Mouse (Mus musculus) embryonic facial prominence, embryonic 10.5 days (tissue): ENCODE results near the gene Tmem262. TPM values are rescaled to one million over a fixed set of nuclear protein-coding genes. Genes with fewer than 3 reads are reported as not detected.
A peak's percentile ranks its signal among the peaks of the same experiment; 100 is the strongest.

Experiments
- DNase-seq: peaks from one replicate; pipeline ENCODE4 v3.0.0-alpha.2; 2017; ENCODE audit warnings: low spot score
- H3K27ac ChIP-seq: fragments of 300-500 bp; sonication (generic); replicated peaks from 2 replicates; pipeline ENCODE4 v1.5.1; 2016; ENCODE audit warnings: mild to moderate bottlenecking
- H3K27me3 ChIP-seq: fragments of 300-500 bp; sonication (generic); replicated peaks from 2 replicates; pipeline ENCODE4 v1.6.1; 2016; ENCODE audit warnings: low read depth, mild to moderate bottlenecking; ENCODE audit not compliant: poor library complexity, severe bottlenecking
- H3K36me3 ChIP-seq: fragments of 300-500 bp; sonication (generic); replicated peaks from 2 replicates; pipeline ENCODE4 v1.6.1; 2016; ENCODE audit warnings: mild to moderate bottlenecking, moderate library complexity
- H3K4me1 ChIP-seq: fragments of 300-500 bp; sonication (generic); 2 replicates; pipeline ENCODE4 v1.6.1; 2016
- H3K4me3 ChIP-seq: fragments of 300-500 bp; sonication (generic); 2 replicates; pipeline ENCODE4 v1.5.1; 2016; ENCODE audit warnings: mild to moderate bottlenecking, moderate library complexity
- H3K9me3 ChIP-seq: fragments of 300-500 bp; sonication (generic); 2 replicates; pipeline ENCODE4 v1.6.1; 2016; ENCODE audit warnings: mild to moderate bottlenecking
- WGBS: fragments of 180-500 bp; shearing (Covaris S2); methylation state at CpG from one replicate; pipeline ENCODE4 v1.1.7; 2016; 5-methylcytosine and 5-hydroxymethylcytosine counted together
- polyA plus RNA-seq: library from polyadenylated mRNA; unstranded; fragments of >200 nt; fragmentation: Nextera tagmentation; extraction: Ambion mirVana; gene quantifications from 2 replicates; pipeline ENCODE4 v1.2.1, GENCODE M21; 2016

Gene Tmem262
- polyA plus RNA-seq, 1 experiment from 2014 or later: not detected

- H3K27me3 ChIP-seq: no peaks in the 10 kb centered on the region
- H3K4me3 ChIP-seq: peak overlapping the region; percentile 82
- H3K27ac ChIP-seq: no peak overlapping the region; the same call in 1 of the 2 replicates
- H3K4me1 ChIP-seq: peaks cover 26% of the 10 kb centered on the region
- no peaks in the 10 kb centered on the region for H3K9me3 ChIP-seq
- DNase-seq: no peak
- peaks cover 50% of the 10 kb centered on the region for H3K36me3 ChIP-seq
- 90% methylated on average over 8 of the region's 8 CpGs for WGBS
These were observed 32.0 kb upstream of the Tmem262 start for GRCm38 (mm10) chr19:6047899-6048166.

GRCm38 (mm10) chr19:6048681-6049410, 31.0 kb upstream of the Tmem262 start:
- Histone ChIP-seq H3K4me1 (peaks cover 26% of the 10 kb centered on the region), H3K4me3 (peak overlapping the region; percentile 82; the same call in 1 of the 2 replicates), H3K36me3 (peaks cover 60% of the 10 kb centered on the region), H3K27me3 (no peaks in the 10 kb centered on the region), H3K9me3 (no peaks in the 10 kb centered on the region), H3K27ac (no peak overlapping the region)
- no peak for DNase-seq
- WGBS: 87% methylated on average over 11 of the region's 11 CpGs

GRCm38 (mm10) chr19:6052516-6052915, 27.3 kb upstream of the Tmem262 start:
- WGBS: 91% methylated on average over 7 of the region's 7 CpGs

GRCm38 (mm10) chr19:6054296-6054695, 25.5 kb upstream of the Tmem262 start:
- no peak for DNase-seq
- H3K4me3 ChIP-seq: no peak overlapping the region
- H3K9me3 ChIP-seq: no peaks in the 10 kb centered on the region
- no peak overlapping the region for H3K27ac ChIP-seq
- H3K4me1 ChIP-seq: peaks cover 20% of the 10 kb centered on the region
- H3K27me3 ChIP-seq: no peaks in the 10 kb centered on the region
- H3K36me3 ChIP-seq: peaks cover 79% of the 10 kb centered on the region
- 86% methylated on average over 5 of the region's 5 CpGs for WGBS

More at GRCm38 (mm10) chr19:6052516-6052915, 27.3 kb upstream of the Tmem262 start:
- H3K9me3 ChIP-seq: no peaks in the 10 kb centered on the region
- H3K4me3 ChIP-seq: no peak overlapping the region
- H3K27me3 ChIP-seq: no peaks in the 10 kb centered on the region
- H3K27ac ChIP-seq: no peak overlapping the region
- H3K36me3 ChIP-seq: peaks cover 85% of the 10 kb centered on the region
- peaks cover 24% of the 10 kb centered on the region for H3K4me1 ChIP-seq
- no peak for DNase-seq

GRCm38 (mm10) chr19:6056696-6057095, 23.1 kb upstream of the Tmem262 start:
- no peak overlapping the region for H3K27ac ChIP-seq

GRCm38 (mm10) chr19:6057313-6058096, 22.3 kb upstream of the Tmem262 start, which contains the start of the genes Mrpl49 and Fau:
Gene Mrpl49 (minus strand): TSS chr19:6057785.
Gene Fau (plus strand): TSS chr19:6057844.
- H3K4me3 ChIP-seq: peak within 1 kb of the TSS; percentile 70
- peaks cover 37% of the 10 kb centered on the region for H3K4me1 ChIP-seq
- under 1% methylated on average over 63 of the region's 63 CpGs for WGBS
- no peaks in the 10 kb centered on the region for H3K27me3 ChIP-seq
- H3K36me3 ChIP-seq: peaks cover 61% of the 10 kb centered on the region
- no peaks in the 10 kb centered on the region for H3K9me3 ChIP-seq
- H3K27ac ChIP-seq: peak within 1 kb of the TSS; percentile 90
- peak; percentile 99 for DNase-seq

More at GRCm38 (mm10) chr19:6056696-6057095, 23.1 kb upstream of the Tmem262 start:
- WGBS: 70% methylated on average over 4 of the region's 4 CpGs
- no peak for DNase-seq
- no peaks in the 10 kb centered on the region for H3K27me3 ChIP-seq
- no peaks in the 10 kb centered on the region for H3K9me3 ChIP-seq
- H3K4me3 ChIP-seq: peak overlapping the region; percentile 70
- H3K36me3 ChIP-seq: peaks cover 65% of the 10 kb centered on the region
- peaks cover 29% of the 10 kb centered on the region for H3K4me1 ChIP-seq

- H3K27ac ChIP-seq: peak overlapping the region; percentile 90
- peaks cover 45% of the 10 kb centered on the region for H3K4me1 ChIP-seq
- peak overlapping the region; percentile 70 for H3K4me3 ChIP-seq
- WGBS: 36% methylated on average over 5 of the region's 5 CpGs
- no peak for DNase-seq
- no peaks in the 10 kb centered on the region for H3K27me3 ChIP-seq
- peaks cover 61% of the 10 kb centered on the region for H3K36me3 ChIP-seq
- no peaks in the 10 kb centered on the region for H3K9me3 ChIP-seq
These were observed 21.3 kb upstream of the Tmem262 start for GRCm38 (mm10) chr19:6058513-6058912.

GRCm38 (mm10) chr19:6058966-6059365, 20.9 kb upstream of the Tmem262 start:
- peaks cover 61% of the 10 kb centered on the region for H3K36me3 ChIP-seq
- H3K4me1 ChIP-seq: peaks cover 45% of the 10 kb centered on the region
- no peak for DNase-seq
- H3K27ac ChIP-seq: no peak overlapping the region
- no peaks in the 10 kb centered on the region for H3K9me3 ChIP-seq
- no peaks in the 10 kb centered on the region for H3K27me3 ChIP-seq
- 86% methylated on average over 5 of the region's 5 CpGs for WGBS
- peak overlapping the region; percentile 70 for H3K4me3 ChIP-seq

GRCm38 (mm10) chr19:6061021-6061533, 18.8 kb upstream of the Tmem262 start, which contains the start of gene Znhit2:
Gene Znhit2 (plus strand): TSS chr19:6061192.
- DNase-seq: peak; percentile 93
- under 1% methylated on average over 58 of the region's 58 CpGs for WGBS
- H3K36me3 ChIP-seq: peaks cover 41% of the 10 kb centered on the region
- H3K9me3 ChIP-seq: no peaks in the 10 kb centered on the region
- H3K27me3 ChIP-seq: no peaks in the 10 kb centered on the region
- H3K4me1 ChIP-seq: peaks cover 45% of the 10 kb centered on the region
- H3K27ac ChIP-seq: peak within 1 kb of the TSS; percentile 94
- H3K4me3 ChIP-seq: peak within 1 kb of the TSS; percentile 94

GRCm38 (mm10) chr19:6061641-6062302, 18.1 kb upstream of the Tmem262 start:
- Histone ChIP-seq H3K27me3 (no peaks in the 10 kb centered on the region), H3K9me3 (no peaks in the 10 kb centered on the region), H3K4me1 (peaks cover 45% of the 10 kb centered on the region), H3K27ac (peak overlapping the region; percentile 94), H3K4me3 (peak overlapping the region; percentile 94), H3K36me3 (peaks cover 38% of the 10 kb centered on the region)
- 3% methylated on average over 44 of the region's 44 CpGs for WGBS
- peak; percentile 56 for DNase-seq

- DNase-seq: peak; percentile 8
- Histone ChIP-seq H3K27me3 (no peaks in the 10 kb centered on the region), H3K9me3 (no peaks in the 10 kb centered on the region), H3K27ac (peak overlapping the region; percentile 94), H3K36me3 (peaks cover 38% of the 10 kb centered on the region), H3K4me1 (peaks cover 49% of the 10 kb centered on the region), H3K4me3 (peak overlapping the region; percentile 94)
- WGBS: 75% methylated on average over 5 of the region's 5 CpGs
These were observed 17.4 kb upstream of the Tmem262 start for GRCm38 (mm10) chr19:6062418-6062817.

GRCm38 (mm10) chr19:6063081-6063480, 16.8 kb upstream of the Tmem262 start:
- H3K36me3 ChIP-seq: peaks cover 38% of the 10 kb centered on the region

More at GRCm38 (mm10) chr19:6063081-6063480, 16.8 kb upstream of the Tmem262 start:
- peaks cover 56% of the 10 kb centered on the region for H3K4me1 ChIP-seq
- peak; percentile 7 for DNase-seq
- no peaks in the 10 kb centered on the region for H3K9me3 ChIP-seq
- peak overlapping the region; percentile 94; the same call in 1 of the 2 replicates for H3K4me3 ChIP-seq
- no peak overlapping the region for H3K27ac ChIP-seq
- WGBS: 94% methylated on average over 6 of the region's 6 CpGs
- H3K27me3 ChIP-seq: no peaks in the 10 kb centered on the region
